Mouse (Mus musculus) liver, postnatal 0 days (tissue): ENCODE measurements around the gene Nkain1. TPM values are rescaled to one million over a fixed set of nuclear protein-coding genes. Genes with fewer than 3 reads are reported as not detected.

Experiments used
- ATAC-seq: fragments of 200-750 bp; cut with Nextera tagmentation; 2 replicates; pipeline ENCODE4 v1.8.0; 2017; ENCODE audit warnings: mild to moderate bottlenecking, moderate library complexity
- DNase-seq: peaks from one replicate; pipeline ENCODE4 v3.0.0-alpha.2; 2016
- H3K27ac ChIP-seq: fragments of 300-500 bp; sonication (generic); 2 replicates; pipeline ENCODE4 v1.5.1; 2014; ENCODE audit warnings: antibody characterized with exemption, moderate library complexity, mild to moderate bottlenecking, low read depth
- H3K27me3 ChIP-seq: fragments of 300-500 bp; sonication (generic); 2 replicates; pipeline ENCODE4 v1.6.1; 2014; ENCODE audit warnings: low read length, control low read depth, mixed read lengths; ENCODE audit not compliant: insufficient read depth
- H3K36me3 ChIP-seq: fragments of 300-500 bp; sonication (generic); replicated peaks from 2 replicates; pipeline ENCODE4 v1.6.1; 2014; ENCODE audit warnings: mild to moderate bottlenecking, control low read depth, low read length, moderate library complexity, mixed read lengths; ENCODE audit not compliant: insufficient read depth
- H3K4me1 ChIP-seq: fragments of 300-500 bp; sonication (generic); 2 replicates; pipeline ENCODE4 v1.6.1; 2014; ENCODE audit warnings: antibody characterized with exemption, mild to moderate bottlenecking, control low read depth; ENCODE audit not compliant: insufficient read depth
- H3K4me2 ChIP-seq: fragments of 300-500 bp; sonication (generic); 2 replicates; pipeline ENCODE4 v1.6.1; 2014; ENCODE audit warnings: low read depth, mild to moderate bottlenecking, low read length, moderate library complexity, mixed read lengths
- H3K4me3 ChIP-seq: fragments of 300-500 bp; sonication (generic); 2 replicates; pipeline ENCODE4 v1.5.1; 2014; ENCODE audit warnings: low read depth, low read length
- H3K9ac ChIP-seq: fragments of 300-500 bp; sonication (generic); replicated peaks from 2 replicates; pipeline ENCODE4 v1.6.1; 2014; ENCODE audit warnings: mild to moderate bottlenecking, moderate library complexity
- H3K9me3 ChIP-seq: fragments of 300-500 bp; sonication (generic); 2 replicates; pipeline ENCODE4 v1.6.1; 2016; ENCODE audit warnings: mild to moderate bottlenecking, control low read depth, low read length, mixed read lengths
- CTCF ChIP-seq: sonication (generic); IDR thresholded peaks from 2 replicates; pipeline ENCODE4 v1.5.1; 2016; ENCODE audit warnings: antibody characterized with exemption, low read depth
- EP300 ChIP-seq: IDR thresholded peaks from 2 replicates; pipeline ENCODE4 v1.6.1; 2016; ENCODE audit warnings: antibody characterized with exemption, low read depth, mild to moderate bottlenecking
- WGBS: fragments of 180-500 bp; shearing (Covaris S2); extraction: QIAGEN DNeasy Blood & Tissue Kit; methylation state at CpG from one replicate; pipeline ENCODE4 v1.1.7; 2014; ENCODE audit not compliant: insufficient replicate concordance; 5-methylcytosine and 5-hydroxymethylcytosine counted together
- polyA plus RNA-seq: library from polyadenylated mRNA; unstranded; fragments of >200 nt; fragmentation: Nextera tagmentation; extraction: Ambion mirVana; gene quantifications from 2 replicates; pipeline ENCODE4 v1.2.1, GENCODE M21; 2015

The Nkain1 gene
- polyA plus RNA-seq, 1 experiment from 2014 or later, result not detected

DNA sequence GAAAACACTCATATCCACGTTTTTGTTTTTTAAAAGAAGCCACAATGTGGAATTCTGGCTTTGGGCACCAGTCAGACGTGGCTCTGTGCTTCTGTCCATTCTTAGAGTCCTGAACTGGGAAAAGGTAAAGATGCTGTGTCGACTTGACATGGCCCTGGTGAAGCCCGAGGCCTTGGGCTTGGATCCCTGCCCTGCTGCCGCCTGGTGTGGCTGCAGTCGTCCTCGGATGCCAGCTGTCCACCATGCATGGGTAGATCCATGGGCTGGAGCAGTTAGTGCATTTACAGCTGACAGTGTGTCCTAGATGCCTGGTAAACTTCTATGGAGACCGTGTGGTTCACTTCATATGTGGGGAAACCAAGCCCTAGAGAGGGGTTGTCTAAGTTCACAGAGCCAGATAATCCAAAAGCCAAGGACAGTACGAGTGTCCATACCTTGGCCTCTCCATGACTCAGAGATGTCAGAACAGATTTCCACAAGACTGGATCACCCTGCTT lies 10.7 kb downstream of the Nkain1 start:
- no peak for ATAC-seq
- WGBS, result 75% methylated on average over 9 of the region's 9 CpGs
- TF ChIP-seq CTCF, result no peak
- TF ChIP-seq EP300, result no peak
- Histone ChIP-seq H3K9ac (no peak overlapping the region), H3K27ac (no peak overlapping the region), H3K4me1 (no peaks in the 10 kb centered on the region), H3K27me3 (no peaks in the 10 kb centered on the region), H3K4me2 (no peak overlapping the region), H3K4me3 (no peak overlapping the region), H3K36me3 (no peaks in the 10 kb centered on the region), H3K9me3 (peaks cover 3% of the 10 kb centered on the region; the same call in 1 of the 2 replicates)
- DNase-seq, result no peak

DNA sequence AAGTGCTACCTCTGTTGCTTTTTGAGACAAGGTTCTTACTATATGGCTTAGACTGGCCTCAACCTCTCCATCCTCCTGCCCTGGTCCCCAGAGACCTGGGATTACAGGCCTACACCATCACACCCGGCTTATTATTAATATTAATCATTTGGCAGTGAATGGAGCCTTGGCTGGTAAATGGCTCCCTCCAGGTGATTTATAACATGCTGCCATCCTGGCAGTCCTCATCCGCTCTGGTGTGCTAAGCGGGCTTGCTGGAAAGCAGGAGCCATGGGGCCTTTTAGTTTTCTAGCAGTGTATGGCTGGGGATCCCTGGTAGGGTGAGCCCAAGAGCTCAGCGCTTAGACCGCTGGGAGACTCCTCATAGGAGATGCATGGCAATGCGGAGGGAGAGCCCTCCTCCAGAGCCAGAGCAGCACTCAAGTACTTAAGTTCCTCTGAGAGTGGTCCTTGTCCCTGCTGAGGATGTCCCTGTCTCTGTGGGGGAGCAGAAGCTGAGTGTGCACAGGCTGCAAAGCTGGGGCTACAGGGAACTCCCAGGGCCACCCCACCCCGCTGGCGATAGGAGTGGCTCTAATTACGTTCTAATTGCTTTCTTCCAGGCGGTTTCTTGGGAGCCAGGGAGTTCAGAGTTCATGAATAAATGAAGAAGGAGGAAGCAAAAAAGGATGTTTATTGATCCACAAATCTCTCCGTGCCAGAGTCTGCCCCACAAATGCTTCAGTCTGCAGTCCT lies 13.2 kb downstream of the Nkain1 start:
- Histone ChIP-seq H3K27ac (no peak overlapping the region), H3K27me3 (no peaks in the 10 kb centered on the region), H3K4me3 (no peak overlapping the region), H3K4me1 (no peaks in the 10 kb centered on the region), H3K4me2 (no peak overlapping the region), H3K9ac (no peak overlapping the region), H3K36me3 (no peaks in the 10 kb centered on the region), H3K9me3 (no peaks in the 10 kb centered on the region)
- DNase-seq, result no peak
- TF ChIP-seq EP300 (no peak), CTCF (no peak)
- WGBS, result 66% methylated on average over 11 of the region's 11 CpGs
- no peak for ATAC-seq

DNA sequence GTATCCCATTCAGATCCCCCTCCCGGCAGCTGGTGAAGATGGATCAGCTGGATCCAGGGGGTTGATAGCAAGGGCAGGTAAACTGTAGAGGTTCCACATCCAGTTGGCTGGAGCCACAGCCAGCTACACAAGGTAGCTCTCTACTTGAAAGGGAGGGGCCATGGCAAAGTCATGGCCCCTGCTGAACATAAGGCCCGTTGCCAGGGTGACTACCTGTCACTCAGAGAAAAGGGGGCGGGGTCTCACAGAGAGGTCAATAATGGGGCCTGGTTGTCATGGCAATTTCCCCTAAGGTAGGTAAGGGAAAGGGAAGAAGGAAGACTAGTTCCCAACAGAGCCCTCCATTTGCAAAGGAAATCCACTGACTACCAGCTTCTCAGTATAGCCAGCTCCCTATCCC lies 14.8 kb downstream of the Nkain1 start:
- Histone ChIP-seq H3K4me2 (no peak overlapping the region), H3K36me3 (no peaks in the 10 kb centered on the region), H3K9me3 (no peaks in the 10 kb centered on the region), H3K9ac (no peak overlapping the region), H3K27ac (no peak overlapping the region), H3K4me3 (no peak overlapping the region), H3K27me3 (no peaks in the 10 kb centered on the region), H3K4me1 (no peaks in the 10 kb centered on the region)
- 84% methylated on average over 3 of the region's 3 CpGs for WGBS
- no peak for TF ChIP-seq EP300
- TF ChIP-seq CTCF, result no peak
- no peak for DNase-seq
- no peak for ATAC-seq

DNA sequence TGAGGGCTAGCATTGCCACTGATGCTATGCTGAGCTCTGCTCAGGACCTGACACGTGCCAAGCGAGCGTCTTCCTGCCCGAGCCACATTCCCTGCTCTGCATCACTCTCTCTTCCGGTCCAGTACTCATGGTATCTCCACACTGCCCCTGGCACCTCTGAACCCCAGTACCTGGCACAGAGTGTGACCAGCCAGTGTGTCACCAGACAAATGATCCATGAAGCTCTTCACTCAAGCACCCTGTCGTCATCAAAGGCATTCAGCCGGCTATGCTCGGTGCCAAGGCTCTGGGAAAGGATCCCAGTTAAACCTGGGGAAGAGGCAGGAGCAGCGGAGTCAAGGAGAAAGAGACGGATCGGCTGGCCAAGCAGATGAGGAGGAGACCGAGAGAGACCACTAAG lies 16.1 kb downstream of the Nkain1 start:
- Histone ChIP-seq H3K4me2 (no peak overlapping the region), H3K4me1 (no peaks in the 10 kb centered on the region; the same call in 1 of the 2 replicates), H3K27me3 (no peaks in the 10 kb centered on the region), H3K4me3 (no peak overlapping the region), H3K36me3 (no peaks in the 10 kb centered on the region), H3K27ac (no peak overlapping the region), H3K9ac (no peak overlapping the region), H3K9me3 (no peaks in the 10 kb centered on the region)
- TF ChIP-seq EP300 (no peak), CTCF (no peak)
- no peak for DNase-seq
- no peak for ATAC-seq
- WGBS, result 75% methylated on average over 12 of the region's 12 CpGs

DNA sequence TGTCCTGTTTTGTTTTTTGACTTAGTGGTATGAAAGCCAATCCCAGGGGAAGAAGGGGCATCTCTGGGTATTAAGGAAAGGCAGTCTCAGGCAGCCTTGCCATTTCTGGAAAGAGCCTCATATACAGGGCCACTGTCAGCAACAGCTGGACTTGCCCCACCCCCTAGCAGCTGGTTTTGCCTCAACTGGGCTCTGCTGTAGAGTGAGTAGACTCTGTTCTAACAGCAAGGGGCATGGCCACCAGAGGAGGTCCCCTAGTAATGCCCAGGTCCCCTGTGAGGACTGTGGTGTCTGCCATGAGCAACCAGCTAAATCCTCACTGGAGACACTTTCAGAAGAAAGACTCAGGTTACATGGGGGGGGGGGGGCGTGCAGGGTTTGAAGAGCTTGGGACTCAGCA lies 17.0 kb downstream of the Nkain1 start:
- peaks cover 2% of the 10 kb centered on the region; the same call in 1 of the 2 replicates for H3K4me1 ChIP-seq
- DNase-seq (no peak), ATAC-seq (no peak)
- WGBS, result 38% methylated on average over 1 of the region's 1 CpGs
- H3K9ac ChIP-seq, result no peak overlapping the region
- no peak overlapping the region for H3K27ac ChIP-seq
- no peaks in the 10 kb centered on the region for H3K9me3 ChIP-seq
- no peak overlapping the region for H3K4me2 ChIP-seq
- TF ChIP-seq CTCF (no peak), EP300 (no peak)
- no peaks in the 10 kb centered on the region for H3K27me3 ChIP-seq
- no peak overlapping the region for H3K4me3 ChIP-seq
- no peaks in the 10 kb centered on the region for H3K36me3 ChIP-seq

DNA sequence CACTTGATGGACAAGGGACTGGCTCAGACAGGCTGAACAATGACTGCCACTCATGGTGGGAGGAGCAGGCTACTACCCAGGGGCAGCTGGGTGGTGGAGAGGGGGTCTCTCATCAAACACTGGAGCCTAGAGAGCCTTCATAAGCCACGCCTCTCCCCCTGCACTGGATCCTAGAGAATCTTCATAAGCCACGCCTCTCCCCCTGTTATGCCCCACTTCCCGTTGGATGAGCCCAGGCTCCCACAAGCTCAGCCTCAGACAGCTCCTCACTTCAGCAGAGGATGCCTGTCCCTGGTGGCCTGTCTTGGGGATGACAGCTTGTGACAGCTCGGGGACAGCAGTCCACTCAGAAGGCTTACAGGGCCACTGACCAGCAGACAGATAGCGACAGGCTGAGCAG lies 17.7 kb downstream of the Nkain1 start:
- ATAC-seq (no peak), DNase-seq (no peak)
- H3K36me3 ChIP-seq, result no peaks in the 10 kb centered on the region
- no peaks in the 10 kb centered on the region for H3K9me3 ChIP-seq
- no peak overlapping the region for H3K4me2 ChIP-seq
- H3K9ac ChIP-seq, result no peak overlapping the region
- H3K4me1 ChIP-seq, result peaks cover 2% of the 10 kb centered on the region; the same call in 1 of the 2 replicates
- H3K4me3 ChIP-seq, result no peak overlapping the region
- 60% methylated on average over 5 of the region's 5 CpGs for WGBS
- no peak overlapping the region for H3K27ac ChIP-seq
- H3K27me3 ChIP-seq, result no peaks in the 10 kb centered on the region
- TF ChIP-seq EP300 (no peak), CTCF (peak; percentile 14; the same call in 1 of the 2 replicates)

DNA sequence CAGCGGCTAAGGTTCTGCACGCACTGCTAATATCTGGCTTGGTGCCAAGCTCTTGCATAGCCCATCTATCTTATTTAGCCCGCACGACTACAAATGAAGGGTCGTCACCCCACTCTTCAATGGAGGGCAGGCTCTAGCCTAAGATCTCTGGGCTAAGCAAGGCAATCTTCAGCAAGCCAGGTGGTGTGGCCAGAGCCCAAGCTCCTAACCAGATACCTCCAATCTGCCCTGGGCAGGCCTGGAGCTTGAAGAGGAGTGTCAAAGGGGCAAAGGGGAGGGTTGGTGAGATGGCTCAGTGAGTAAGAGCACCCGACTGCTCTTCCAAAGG lies 20.9 kb downstream of the Nkain1 start:
- no peak overlapping the region for H3K4me3 ChIP-seq
- H3K9ac ChIP-seq, result no peak overlapping the region
- no peak overlapping the region for H3K27ac ChIP-seq
- H3K9me3 ChIP-seq, result no peaks in the 10 kb centered on the region
- ATAC-seq, result 0 out of 2 replicates have a peak, but pooled peaks have one; percentile 12
- H3K4me1 ChIP-seq, result peaks cover 2% of the 10 kb centered on the region; the same call in 1 of the 2 replicates
- H3K27me3 ChIP-seq, result no peaks in the 10 kb centered on the region
- no peak for TF ChIP-seq CTCF
- no peaks in the 10 kb centered on the region for H3K36me3 ChIP-seq
- no peak overlapping the region for H3K4me2 ChIP-seq
- WGBS, result 44% methylated on average over 6 of the region's 6 CpGs
- no peak for DNase-seq
